Comparison of ENCODE assay signal across 13 mouse cellular contexts in genomic region chr6:136979274-136980082, GRCm38 (mm10). TPM values are rescaled to one million over a fixed set of nuclear protein-coding genes. Genes with fewer than 3 reads are reported as not detected.
DNase-seq lines count a peak whose midpoint lies in the region; ATAC-seq and TF ChIP-seq lines count a peak whose summit lies in the region.
"Had no signal": no experiment of that assay in that cellular context is flagged by ENCODE, and none has a peak within 500 bp of the region (broad histone marks: within the 10 kb centered on the region; RNA-seq: fewer than 3 reads in every experiment).

No protein-coding gene starts in this region.

- H3K4me1 ChIP-seq in lung, embryonic 16.5 days (replicated peaks; ENCODE audit: control insufficient read depth, insufficient read depth, low read length) = peaks cover 6% of the 10 kb centered on the region
- H3K4me1 ChIP-seq in lung, adult 2 months (ENCODE audit: control insufficient read depth, insufficient read depth, low read length) = peaks cover 3% of the 10 kb centered on the region
- peaks cover 9% of the 10 kb centered on the region for H3K4me1 ChIP-seq in embryonic facial prominence, embryonic 13.5 days
- H3K4me1 ChIP-seq in liver, postnatal 0 days (ENCODE audit: insufficient read depth) = peaks cover 8% of the 10 kb centered on the region

- H3K27ac ChIP-seq in lung, embryonic 16.5 days (ENCODE audit: low read length) = peak overlapping the region; percentile 67; the same call in 1 of the 2 replicates
- H3K27ac ChIP-seq in embryonic facial prominence, embryonic 13.5 days = 0 out of 2 replicates have a peak overlapping the region, but pooled peaks have one; percentile 49
- peak overlapping the region; percentile 64; the same call in 1 of the 2 replicates for H3K27ac ChIP-seq in liver, postnatal 0 days (ENCODE audit: low read depth)
- H3K27ac ChIP-seq: hindbrain, embryonic 14.5 days; layer of hippocampus, adult 2 months had no signal

- H3K4me3 ChIP-seq in lung, embryonic 16.5 days (ENCODE audit: low read length) = no peak overlapping the region
- no peak overlapping the region for H3K4me3 ChIP-seq in lung, adult 2 months (replicated peaks; ENCODE audit: extremely low read depth, low read depth, low read length)
- H3K4me3 ChIP-seq in embryonic facial prominence, embryonic 13.5 days = no peak overlapping the region
- peak overlapping the region; percentile 5; the same call in 1 of the 2 replicates for H3K4me3 ChIP-seq in liver, postnatal 0 days (ENCODE audit: low read depth, low read length)
- H3K4me3 ChIP-seq: layer of hippocampus, adult 2 months; limb, embryonic 13.5 days had no signal

- TF ChIP-seq POLR2A in lung, adult 2 months (IDR thresholded peaks at IDR 0.05; ENCODE audit: borderline replicate concordance, extremely low read depth, low read depth, low read length) = no peak

- H3K36me3 ChIP-seq in lung, embryonic 16.5 days (ENCODE audit: control insufficient read depth, insufficient read depth, low read length) = no peaks in the 10 kb centered on the region
- H3K36me3 ChIP-seq in embryonic facial prominence, embryonic 13.5 days = no peaks in the 10 kb centered on the region
- no peaks in the 10 kb centered on the region for H3K36me3 ChIP-seq in liver, postnatal 0 days (replicated peaks; ENCODE audit: insufficient read depth, low read length)
- H3K36me3 ChIP-seq: limb, embryonic 13.5 days had no signal

- DNase-seq in lung, adult 2 months = no peak
- peak; percentile 24 for DNase-seq in liver, postnatal 0 days
- peak; percentile 40 to 41 for DNase-seq in thymus, postnatal 36 days
- no peak for DNase-seq in retina, postnatal 1 day
- no peak for DNase-seq in ovary, postnatal 14 days (ENCODE audit: low spot score)
- DNase-seq: right cerebral cortex, adult 18-20 months had no signal

- no peak overlapping the region for H3K9ac ChIP-seq in lung, embryonic 16.5 days (ENCODE audit: low read length)
- no peak overlapping the region for H3K9ac ChIP-seq in embryonic facial prominence, embryonic 13.5 days
- H3K9ac ChIP-seq in liver, postnatal 0 days (replicated peaks) = peak overlapping the region; percentile 30; the same call in 1 of the 2 replicates
- H3K9ac ChIP-seq: hindbrain, embryonic 14.5 days had no signal

- H3K4me2 ChIP-seq in lung, embryonic 16.5 days (ENCODE audit: low read depth, low read length) = no peak overlapping the region
- H3K4me2 ChIP-seq in embryonic facial prominence, embryonic 13.5 days = no peak overlapping the region
- H3K4me2 ChIP-seq in liver, postnatal 0 days (ENCODE audit: low read depth, low read length) = peak overlapping the region; percentile 42
- H3K4me2 ChIP-seq: hindbrain, embryonic 14.5 days had no signal

- TF ChIP-seq CTCF in lung, adult 2 months (IDR thresholded peaks at IDR 0.05; ENCODE audit: insufficient read depth, low read length) = no peak
- TF ChIP-seq CTCF in liver, postnatal 0 days (IDR thresholded peaks at IDR 0.05; ENCODE audit: low read depth) = no peak

- no peaks in the 10 kb centered on the region for H3K9me3 ChIP-seq in lung, embryonic 16.5 days (ENCODE audit: control insufficient read depth, low read length)
- H3K9me3 ChIP-seq in embryonic facial prominence, embryonic 13.5 days = no peaks in the 10 kb centered on the region
- H3K9me3 ChIP-seq in liver, postnatal 0 days (ENCODE audit: low read length) = no peaks in the 10 kb centered on the region
- H3K9me3 ChIP-seq: limb, embryonic 13.5 days had no signal

- ATAC-seq in lung, embryonic 16.5 days (ENCODE audit: low read depth) = no peak
- no peak for ATAC-seq in embryonic facial prominence, embryonic 13.5 days (ENCODE audit: insufficient number of reproducible peaks, insufficient read depth, low FRiP score, low TSS enrichment, low read depth)
- peak; percentile 45 for ATAC-seq in liver, postnatal 0 days

- no peak for TF ChIP-seq EP300 in liver, postnatal 0 days (IDR thresholded peaks at IDR 0.05; ENCODE audit: low read depth)

- no peaks in the 10 kb centered on the region for H3K27me3 ChIP-seq in lung, embryonic 16.5 days (ENCODE audit: control insufficient read depth, insufficient read depth, low read depth, low read length)
- no peaks in the 10 kb centered on the region for H3K27me3 ChIP-seq in embryonic facial prominence, embryonic 13.5 days
- H3K27me3 ChIP-seq in liver, postnatal 0 days (ENCODE audit: insufficient read depth, low read length) = no peaks in the 10 kb centered on the region
- H3K27me3 ChIP-seq: limb, embryonic 13.5 days had no signal

- 79% methylated on average over 23 of the region's 23 CpGs for WGBS in lung, embryonic 16.5 days
- 71% methylated on average over 23 of the region's 23 CpGs for WGBS in lung, adult 2 months
- WGBS in embryonic facial prominence, embryonic 13.5 days = 86% methylated on average over 23 of the region's 23 CpGs
- 31% methylated on average over 23 of the region's 23 CpGs for WGBS in liver, postnatal 0 days (ENCODE audit: insufficient replicate concordance)

RNA-seq across cellular contexts. Expression of gene Arhgdib, which starts 37.8 kb away (rescaled TPM):
- polyA plus RNA-seq in lung, embryonic 16.5 days (2015; fragmentation: Nextera tagmentation; extraction: Ambion mirVana) = 85.2 and 98.2 TPM in 2 replicates
- 55.5 and 82.9 TPM in 2 replicates for polyA plus RNA-seq in lung, adult 2 months (2012; rRNA removed)
- 85.4 and 93.8 TPM in 2 replicates for polyA plus RNA-seq in embryonic facial prominence, embryonic 13.5 days (2015; fragmentation: Nextera tagmentation; extraction: Ambion mirVana)
- 190 and 192 TPM in 2 replicates for polyA plus RNA-seq in liver, postnatal 0 days (2015; fragmentation: Nextera tagmentation; extraction: Ambion mirVana)

RNA-seq across cellular contexts. Expression of gene Pde6h, which starts 55.8 kb away (rescaled TPM):
- 0.20 TPM in 1 of 2 replicates, not detected in the other for polyA plus RNA-seq in lung, embryonic 16.5 days (2015; fragmentation: Nextera tagmentation; extraction: Ambion mirVana)
- polyA plus RNA-seq in lung, adult 2 months (2012; rRNA removed) = 0.02 and 0.20 TPM in 2 replicates
- 0.30 TPM in 1 of 2 replicates, not detected in the other for polyA plus RNA-seq in embryonic facial prominence, embryonic 13.5 days (2015; fragmentation: Nextera tagmentation; extraction: Ambion mirVana)
- 0.34 and 0.77 TPM in 2 replicates for polyA plus RNA-seq in liver, postnatal 0 days (2015; fragmentation: Nextera tagmentation; extraction: Ambion mirVana)
- polyA plus RNA-seq: forebrain, embryonic 16.5 days had no signal

RNA-seq across cellular contexts. Expression of gene Erp27, which starts 57.5 kb away (rescaled TPM):
- 0.35 and 0.97 TPM in 2 replicates for polyA plus RNA-seq in lung, embryonic 16.5 days (2015; fragmentation: Nextera tagmentation; extraction: Ambion mirVana)
- polyA plus RNA-seq in lung, adult 2 months (2012; rRNA removed) = 0.26 TPM in 1 of 2 replicates, not detected in the other
- polyA plus RNA-seq in embryonic facial prominence, embryonic 13.5 days (2015; fragmentation: Nextera tagmentation; extraction: Ambion mirVana) = 0.30 TPM in 1 of 2 replicates, not detected in the other
- 0.40 and 0.42 TPM in 2 replicates for polyA plus RNA-seq in liver, postnatal 0 days (2015; fragmentation: Nextera tagmentation; extraction: Ambion mirVana)
- polyA plus RNA-seq: hindbrain, embryonic 14.5 days; midbrain, postnatal 0 days had no signal

Comparison
In these comparisons a context has a peak if more than half of its experiments do, and no peak if none do; other contexts are left out.
1. DNase-seq: peak in liver, postnatal 0 days (single experiment) and thymus, postnatal 36 days (2 of 2); none in lung, adult 2 months (single experiment), retina, postnatal 1 day (single experiment) and ovary, postnatal 14 days (single experiment).
2. Peak in every context shown above with its lines, with median percentiles within 50 percentile points of each other: H3K27ac ChIP-seq.